Mouse (Mus musculus) limb, embryonic 11.5 days (tissue): ENCODE measurements around the gene Slc12a8. TPM values are rescaled to one million over a fixed set of nuclear protein-coding genes. Genes with fewer than 3 reads are reported as not detected.

ENCODE experiments used
- ATAC-seq: fragments of 200-750 bp; cut with Nextera tagmentation; 2 replicates; pipeline ENCODE4 v1.8.0; 2017; ENCODE audit warnings: low read depth; ENCODE audit not compliant: insufficient number of reproducible peaks, low FRiP score, low TSS enrichment
- DNase-seq: peaks from one replicate; pipeline ENCODE4 v3.0.0-alpha.2; 2015; ENCODE audit warnings: low spot score
- H3K27ac ChIP-seq: fragments of 300-500 bp; sonication (generic); replicated peaks from 2 replicates; pipeline ENCODE4 v1.5.1; 2014; ENCODE audit warnings: low read depth, mild to moderate bottlenecking, low read length
- H3K27me3 ChIP-seq: fragments of 300-500 bp; sonication (generic); 2 replicates; pipeline ENCODE4 v1.6.1; 2014; ENCODE audit warnings: mild to moderate bottlenecking, low read length, mixed read lengths; ENCODE audit not compliant: control insufficient read depth, insufficient read depth
- H3K36me3 ChIP-seq: fragments of 300-500 bp; sonication (generic); 2 replicates; pipeline ENCODE4 v1.6.1; 2014; ENCODE audit warnings: mild to moderate bottlenecking, low read length, moderate library complexity, mixed read lengths; ENCODE audit not compliant: control insufficient read depth, insufficient read depth
- H3K4me1 ChIP-seq: fragments of 300-500 bp; sonication (generic); 2 replicates; pipeline ENCODE4 v1.6.1; 2014; ENCODE audit warnings: low read length, mixed read lengths; ENCODE audit not compliant: control insufficient read depth, insufficient read depth
- H3K4me2 ChIP-seq: fragments of 300-500 bp; sonication (generic); 2 replicates; pipeline ENCODE4 v1.6.1; 2014; ENCODE audit warnings: low read depth, mild to moderate bottlenecking, moderate library complexity; ENCODE audit not compliant: severe bottlenecking
- H3K4me3 ChIP-seq: fragments of 300-500 bp; sonication (generic); 2 replicates; pipeline ENCODE4 v1.5.1; 2014; ENCODE audit warnings: low read depth, low read length
- H3K9ac ChIP-seq: fragments of 300-500 bp; sonication (generic); 2 replicates; pipeline ENCODE4 v1.6.1; 2014; ENCODE audit warnings: mild to moderate bottlenecking, low read length
- H3K9me3 ChIP-seq: fragments of 300-500 bp; sonication (generic); 2 replicates; pipeline ENCODE4 v1.6.1; 2016; ENCODE audit warnings: low read length; ENCODE audit not compliant: control insufficient read depth
- WGBS: fragments of 180-500 bp; shearing (Covaris S2); extraction: QIAGEN DNeasy Blood & Tissue Kit; methylation state at CpG from one replicate; pipeline ENCODE4 v1.1.7; 2014; 5-methylcytosine and 5-hydroxymethylcytosine counted together
- polyA plus RNA-seq: library from polyadenylated mRNA; unstranded; fragments of >200 nt; fragmentation: Nextera tagmentation; extraction: Ambion mirVana; gene quantifications from 2 replicates; pipeline ENCODE4 v1.2.1, GENCODE M21; 2014

Slc12a8 gene
- polyA plus RNA-seq, 1 experiment from 2014 or later, result 0.49 TPM

GRCm38 (mm10) chr16:33606691-33607532 lies 89.8 kb downstream of the Slc12a8 start:
- no peak for DNase-seq
- ATAC-seq, result no peak
- no peaks in the 10 kb centered on the region for H3K27me3 ChIP-seq
- no peak overlapping the region for H3K27ac ChIP-seq
- 70% methylated on average over 8 of the region's 8 CpGs for WGBS
- no peaks in the 10 kb centered on the region for H3K4me1 ChIP-seq
- no peaks in the 10 kb centered on the region for H3K36me3 ChIP-seq
- no peak overlapping the region for H3K9ac ChIP-seq
- no peaks in the 10 kb centered on the region; the same call in 1 of the 2 replicates for H3K9me3 ChIP-seq
- no peak overlapping the region for H3K4me3 ChIP-seq
- H3K4me2 ChIP-seq, result no peak overlapping the region

GRCm38 (mm10) chr16:33609554-33609953 lies 92.4 kb downstream of the Slc12a8 start:
- H3K4me1 ChIP-seq, result no peaks in the 10 kb centered on the region
- H3K36me3 ChIP-seq, result no peaks in the 10 kb centered on the region
- DNase-seq, result no peak
- no peak overlapping the region for H3K9ac ChIP-seq
- H3K27me3 ChIP-seq, result no peaks in the 10 kb centered on the region
- H3K4me2 ChIP-seq, result no peak overlapping the region
- WGBS, result 67% methylated on average over 2 of the region's 2 CpGs
- H3K9me3 ChIP-seq, result no peaks in the 10 kb centered on the region
- no peak overlapping the region for H3K4me3 ChIP-seq
- no peak overlapping the region for H3K27ac ChIP-seq
- ATAC-seq, result no peak

- no peak for DNase-seq
- Histone ChIP-seq H3K4me3 (no peak overlapping the region), H3K36me3 (no peaks in the 10 kb centered on the region), H3K27me3 (no peaks in the 10 kb centered on the region), H3K27ac (no peak overlapping the region), H3K9ac (no peak overlapping the region), H3K4me2 (no peak overlapping the region), H3K9me3 (no peaks in the 10 kb centered on the region), H3K4me1 (no peaks in the 10 kb centered on the region)
- WGBS, result 89% methylated on average over 7 of the region's 7 CpGs
- ATAC-seq, result no peak
These were observed 93.3 kb downstream of the Slc12a8 start for GRCm38 (mm10) chr16:33610466-33610865.

DNA sequence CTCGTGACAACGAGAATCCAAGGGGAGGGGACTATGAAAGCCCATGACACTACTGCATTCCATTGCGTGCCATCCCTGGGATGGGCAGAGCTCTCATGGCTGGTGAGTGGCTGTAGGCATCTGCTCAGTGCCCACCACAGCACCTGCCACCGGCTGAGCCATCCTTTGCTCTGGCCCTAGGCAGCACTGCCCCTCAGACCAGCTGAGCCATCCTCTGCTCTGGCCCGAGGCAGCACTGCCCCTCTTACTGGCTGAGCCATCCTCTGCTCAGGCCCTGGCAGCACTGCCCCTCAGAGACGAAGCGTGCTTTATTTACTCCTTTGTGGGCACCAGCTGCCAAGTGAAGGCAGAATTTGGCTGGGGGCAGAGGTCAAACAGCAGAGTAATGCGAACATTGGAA lies 94.2 kb downstream of the Slc12a8 start:
- no peak for ATAC-seq
- Histone ChIP-seq H3K4me2 (no peak overlapping the region), H3K36me3 (no peaks in the 10 kb centered on the region), H3K9me3 (no peaks in the 10 kb centered on the region), H3K27me3 (no peaks in the 10 kb centered on the region), H3K4me1 (no peaks in the 10 kb centered on the region), H3K27ac (no peak overlapping the region), H3K4me3 (no peak overlapping the region), H3K9ac (no peak overlapping the region)
- DNase-seq, result no peak
- WGBS, result 83% methylated on average over 8 of the region's 8 CpGs

GRCm38 (mm10) chr16:33612056-33612770 lies 95.1 kb downstream of the Slc12a8 start:
- H3K36me3 ChIP-seq, result no peaks in the 10 kb centered on the region
- H3K9me3 ChIP-seq, result no peaks in the 10 kb centered on the region
- 92% methylated on average over 6 of the region's 6 CpGs for WGBS
- no peak overlapping the region for H3K4me2 ChIP-seq
- DNase-seq (no peak), ATAC-seq (no peak)
- H3K4me1 ChIP-seq, result no peaks in the 10 kb centered on the region
- no peak overlapping the region for H3K9ac ChIP-seq
- no peak overlapping the region for H3K27ac ChIP-seq
- H3K4me3 ChIP-seq, result no peak overlapping the region
- H3K27me3 ChIP-seq, result no peaks in the 10 kb centered on the region

DNA sequence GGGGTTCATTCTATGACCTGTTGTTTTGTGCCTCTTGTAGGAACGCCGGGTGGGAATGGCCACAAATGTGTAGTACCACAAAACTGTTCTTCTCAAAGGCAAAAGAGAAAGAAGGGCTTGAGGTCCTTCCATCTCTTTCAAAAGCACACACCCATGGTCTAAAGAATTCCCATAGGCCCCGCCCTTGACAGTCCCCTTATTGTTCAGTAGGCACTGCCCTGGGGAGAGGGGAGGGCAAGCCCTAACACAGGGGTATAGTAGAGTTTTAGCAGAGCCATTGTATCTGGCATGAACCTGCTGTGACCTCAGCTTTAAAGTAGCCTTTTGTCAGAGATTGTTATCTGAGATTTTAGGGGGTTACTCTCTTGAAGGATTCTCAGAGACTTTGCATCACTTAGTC lies 98.9 kb downstream of the Slc12a8 start:
- no peak overlapping the region for H3K9ac ChIP-seq
- H3K36me3 ChIP-seq, result no peaks in the 10 kb centered on the region
- H3K9me3 ChIP-seq, result no peaks in the 10 kb centered on the region
- no peak overlapping the region for H3K27ac ChIP-seq
- ATAC-seq, result no peak
- H3K4me3 ChIP-seq, result no peak overlapping the region
- H3K4me1 ChIP-seq, result no peaks in the 10 kb centered on the region
- no peak for DNase-seq
- 90% methylated on average over 3 of the region's 3 CpGs for WGBS
- H3K4me2 ChIP-seq, result no peak overlapping the region
- H3K27me3 ChIP-seq, result no peaks in the 10 kb centered on the region

DNA sequence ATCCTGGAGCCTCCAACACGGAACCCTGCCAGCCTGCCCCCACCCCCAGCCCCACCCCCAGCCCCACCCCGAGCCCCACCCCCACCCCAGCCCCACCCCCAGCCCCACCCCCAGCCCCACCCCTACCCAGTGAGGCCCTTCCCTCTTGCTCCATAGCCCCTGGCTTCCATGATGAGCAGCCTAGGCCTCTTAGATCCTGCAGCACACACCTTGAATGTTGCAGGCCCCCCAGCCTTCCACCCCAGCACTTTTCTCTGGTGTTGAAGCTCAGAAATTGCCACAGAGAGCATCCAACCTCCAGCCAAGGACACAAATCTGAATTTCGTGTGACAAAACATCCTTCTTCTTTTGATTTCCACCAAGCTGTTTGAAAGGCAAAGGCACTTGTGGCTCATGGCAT lies 104.7 kb downstream of the Slc12a8 start:
- no peak overlapping the region for H3K27ac ChIP-seq
- no peak for DNase-seq
- 36% methylated on average over 3 of the region's 3 CpGs for WGBS

DNA sequence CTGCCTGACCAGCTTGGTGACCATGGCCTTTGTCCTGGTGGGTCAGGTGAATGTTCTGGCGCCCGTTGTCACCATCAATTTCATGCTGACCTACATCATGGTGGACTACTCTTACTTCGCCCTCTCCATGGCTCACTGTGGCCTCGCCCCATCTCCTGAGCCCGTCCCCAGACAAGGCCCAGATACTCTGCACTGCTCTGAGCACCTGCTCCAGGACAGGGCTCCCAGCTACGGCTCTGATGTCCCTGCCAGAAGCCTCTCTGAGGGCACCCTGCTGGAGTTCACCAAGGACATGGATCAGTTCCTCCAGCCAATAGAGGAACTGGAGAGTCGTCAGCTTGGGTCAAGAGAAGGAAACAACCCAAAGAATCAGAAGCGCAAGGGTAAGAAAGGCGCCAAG lies 107.5 kb downstream of the Slc12a8 start:
- no peak for DNase-seq
- WGBS, result 95% methylated on average over 9 of the region's 9 CpGs
- no peak overlapping the region for H3K4me3 ChIP-seq

More for the DNA sequence above, 104.7 kb downstream of the Slc12a8 start:
- no peak for ATAC-seq
- Histone ChIP-seq H3K4me2 (no peak overlapping the region), H3K9ac (no peak overlapping the region), H3K9me3 (no peaks in the 10 kb centered on the region), H3K4me1 (no peaks in the 10 kb centered on the region), H3K27me3 (no peaks in the 10 kb centered on the region), H3K4me3 (no peak overlapping the region), H3K36me3 (no peaks in the 10 kb centered on the region)

More for the DNA sequence above, 107.5 kb downstream of the Slc12a8 start:
- Histone ChIP-seq H3K9ac (no peak overlapping the region), H3K4me2 (no peak overlapping the region), H3K27me3 (no peaks in the 10 kb centered on the region), H3K27ac (no peak overlapping the region), H3K4me1 (no peaks in the 10 kb centered on the region), H3K9me3 (no peaks in the 10 kb centered on the region), H3K36me3 (no peaks in the 10 kb centered on the region)
- ATAC-seq, result no peak
